Mouse (Mus musculus) thymus, adult 2 months (tissue): ENCODE results near the gene Ubash3b.

ENCODE experiments used
- CTCF ChIP-seq: fragments of 200-500 bp; IDR thresholded peaks from 2 replicates; pipeline ENCODE4 v1.5.1; 2012; ENCODE audit warnings: mild to moderate bottlenecking, control low read depth, low read length, moderate library complexity, borderline replicate concordance; ENCODE audit not compliant: control insufficient read depth, poor library complexity, insufficient read depth; ENCODE audit errors: extremely low read depth
- POLR2A ChIP-seq: fragments of 200-500 bp; IDR thresholded peaks from 2 replicates; pipeline ENCODE4 v1.6.1; 2012; ENCODE audit warnings: mild to moderate bottlenecking, low read length, control low read depth, moderate library complexity; ENCODE audit not compliant: control insufficient read depth, poor library complexity, insufficient read depth; ENCODE audit errors: extremely low read depth

GRCm38 (mm10) chr9:41007785-41008184, 153.7 kb downstream of the Ubash3b start:
- TF ChIP-seq POLR2A (no peak), CTCF (no peak)
